Mouse (Mus musculus) adrenal gland, postnatal 36 days (tissue): Measurements from ENCODE around the gene Trim54. TPM values are rescaled to one million over a fixed set of nuclear protein-coding genes. Genes with fewer than 3 reads are reported as not detected.

Experiments used
- DNase-seq, 2 experiments: peaks; one replicate each; pipeline ENCODE4 v3.0.0; 2021; ENCODE audit warnings: mixed read lengths in 1 of 2
- long read RNA-seq, 2 experiments: library from polyadenylated mRNA; stranded (forward); transcript quantifications; one replicate each; pipeline ENCODE4 v2.0.0; 2021; ENCODE audit warnings: borderline sequencing depth in 2 of 2
- total RNA-seq, 2 experiments: library from RNA; stranded (reverse); gene quantifications; 2 replicates each; pipeline ENCODE4 v1.2.3; 2021

Gene Trim54
- under 1 TPM in 1 of 2 experiments, not detected in 1; 0.20 TPM for total RNA-seq
- long read RNA-seq, experiment 1, partial matches to known transcripts = 0 of 2 reads
- long read RNA-seq, experiment 1, other reads (novel, unspliced or antisense) = 0 of 2 reads
- long read RNA-seq, experiment 2 = 0 reads

- no peak for DNase-seq
Measured at GRCm38 (mm10) chr5:31116354-31116753, at the start of gene Trim54. Trim54 (plus strand) TSS chr5:31116712.

GRCm38 (mm10) chr5:31069810-31070209 is 46.7 kb upstream of the Trim54 start:
- DNase-seq = no peak

GRCm38 (mm10) chr5:31071059-31071458 is 45.5 kb upstream of the Trim54 start:
- no peak for DNase-seq

- no peak for DNase-seq
Measured at GRCm38 (mm10) chr5:31071821-31072220, 44.7 kb upstream of the Trim54 start.

GRCm38 (mm10) chr5:31073176-31073575 is 43.3 kb upstream of the Trim54 start:
- DNase-seq = peak in 1 of 2 experiments; percentile 31

GRCm38 (mm10) chr5:31076346-31076745 is 40.2 kb upstream of the Trim54 start:
- peak; percentile 67 to 76 for DNase-seq

- no peak for DNase-seq
Measured at GRCm38 (mm10) chr5:31080059-31080794, 36.3 kb upstream of the Trim54 start.

GRCm38 (mm10) chr5:31080795-31081164 is 35.7 kb upstream of the Trim54 start:
- no peak for DNase-seq

GRCm38 (mm10) chr5:31081386-31081785 is 35.1 kb upstream of the Trim54 start:
- peak; percentile 53 to 65 for DNase-seq

- DNase-seq = peak; percentile 67 to 80
Measured at GRCm38 (mm10) chr5:31082355-31082754, 34.2 kb upstream of the Trim54 start.

- DNase-seq = peak in 1 of 2 experiments; percentile 32
Measured at GRCm38 (mm10) chr5:31082935-31083625, 33.4 kb upstream of the Trim54 start.

- DNase-seq = no peak
Measured at GRCm38 (mm10) chr5:31083949-31084348, 32.6 kb upstream of the Trim54 start.

GRCm38 (mm10) chr5:31086606-31087005 is 29.9 kb upstream of the Trim54 start:
- no peak for DNase-seq

- no peak for DNase-seq
Measured at GRCm38 (mm10) chr5:31087131-31087530, 29.4 kb upstream of the Trim54 start.

- DNase-seq = no peak
Measured at GRCm38 (mm10) chr5:31092231-31092975, 24.1 kb upstream of the Trim54 start.

- peak; percentile 59 to 70 for DNase-seq
Measured at GRCm38 (mm10) chr5:31093151-31094041, 23.1 kb upstream of the Trim54 start.

GRCm38 (mm10) chr5:31094100-31094798 is 22.3 kb upstream of the Trim54 start:
- DNase-seq = no peak

GRCm38 (mm10) chr5:31094799-31095691 is 21.5 kb upstream of the Trim54 start:
- DNase-seq = peak; percentile 54 to 65

GRCm38 (mm10) chr5:31095711-31096480 is 20.6 kb upstream of the Trim54 start:
- no peak for DNase-seq
